Mouse (Mus musculus): ENCODE data around the gene Myo1b.

GRCm38 (mm10) chr1:51879927-51880814, 35.7 kb downstream of the Myo1b start:
- TF ChIP-seq POLR2A (IDR thresholded peaks at IDR 0.05; ENCODE audit: insufficient read depth, low read depth, low read length) (no peak), CTCF (IDR thresholded peaks at IDR 0.05) (no peak)
